Mouse (Mus musculus) thymus, postnatal 0 days (tissue): ENCODE measurements around the gene Tbc1d13. TPM values are rescaled to one million over a fixed set of nuclear protein-coding genes. Genes with fewer than 3 reads are reported as not detected.
"Not testable (repeated sequence)": the region's sequence is repeated elsewhere in the genome, so short reads cannot be mapped to it uniquely, and the experiment has no call there.

Experiments used
- DNase-seq: peaks from one replicate; pipeline ENCODE4 v3.0.0-alpha.2; 2015; ENCODE audit warnings: low spot score
- polyA plus RNA-seq: library from polyadenylated mRNA; unstranded; fragments of >200 nt; fragmentation: Nextera tagmentation; extraction: Ambion mirVana; gene quantifications from 2 replicates; pipeline ENCODE4 v1.2.1, GENCODE M21; 2015

Gene Tbc1d13
- polyA plus RNA-seq, 1 experiment from 2014 or later = 5.7 TPM

GRCm38 (mm10) chr2:30177700-30178675, 44.4 kb downstream of the Tbc1d13 start, which contains the start of gene Spout1:
Spout1 (minus strand) TSS chr2:30178459.
- peak; percentile 95 for DNase-seq

GRCm38 (mm10) chr2:30178711-30179110, 45.2 kb downstream of the Tbc1d13 start:
- DNase-seq = not testable (repeated sequence)

- DNase-seq = no peak
Observed at GRCm38 (mm10) chr2:30182424-30182823, 48.9 kb downstream of the Tbc1d13 start.

DNA sequence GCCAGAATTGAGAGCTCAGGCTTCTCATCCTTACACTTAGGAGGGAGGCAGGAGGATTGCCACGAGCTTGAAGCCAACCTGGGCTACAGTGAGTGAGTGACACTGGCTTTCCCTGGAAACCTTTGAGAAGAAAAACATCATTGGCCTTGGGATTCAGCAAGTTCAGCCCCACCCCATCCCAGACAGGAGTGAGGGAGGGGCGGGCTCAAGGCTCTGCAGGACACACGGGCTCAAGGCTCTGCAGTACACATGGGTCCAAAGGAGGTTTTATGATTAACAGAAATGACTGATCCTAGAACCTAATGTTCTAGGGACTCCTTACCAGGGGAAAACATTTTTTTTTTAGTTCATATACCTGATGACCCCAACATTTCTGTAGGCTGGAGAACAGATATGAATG, 50.2 kb downstream of the Tbc1d13 start:
- DNase-seq = no peak

DNA sequence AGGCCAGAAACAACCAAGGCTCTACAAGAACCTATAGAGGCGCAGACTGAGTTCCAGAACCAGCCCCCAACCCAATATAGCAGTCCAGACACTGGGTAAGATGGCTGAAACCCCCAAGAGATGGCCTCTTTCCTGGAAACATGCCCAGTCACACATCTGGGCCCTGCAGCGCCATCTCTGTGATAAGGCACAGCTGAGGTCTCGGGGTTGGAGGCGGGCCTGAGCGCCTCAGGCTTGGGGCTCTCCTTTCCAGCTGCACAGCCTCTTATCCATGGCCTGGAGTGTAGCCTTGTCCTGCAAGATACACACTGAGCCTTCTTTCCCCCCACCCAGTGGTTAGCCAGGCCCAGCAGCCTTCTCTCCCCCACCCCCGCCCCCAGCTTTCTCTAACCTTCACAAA, 51.7 kb downstream of the Tbc1d13 start:
- DNase-seq = no peak

GRCm38 (mm10) chr2:30185681-30186080, 52.1 kb downstream of the Tbc1d13 start:
- no peak for DNase-seq

GRCm38 (mm10) chr2:30191790-30192580, 58.4 kb downstream of the Tbc1d13 start:
- no peak for DNase-seq

DNA sequence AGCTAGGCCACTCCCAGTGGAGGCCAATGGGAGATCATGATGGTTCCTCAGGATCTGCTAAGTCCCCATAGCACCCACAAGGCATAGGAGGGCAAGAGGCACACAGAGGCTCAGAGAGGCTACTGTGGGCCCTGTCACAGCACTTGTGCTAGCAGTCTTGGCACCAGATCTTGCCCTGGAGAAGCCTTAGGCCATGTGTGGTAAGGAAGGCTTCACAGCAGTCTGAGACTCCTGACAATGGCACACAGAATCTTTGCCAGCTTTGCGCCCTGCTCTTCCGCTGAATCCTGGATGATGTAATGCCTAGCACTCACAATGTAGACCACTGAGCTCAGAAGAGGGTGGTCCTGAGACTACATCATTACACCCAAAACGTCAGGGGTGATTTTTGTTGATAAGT, 61.1 kb downstream of the Tbc1d13 start:
- DNase-seq = no peak

GRCm38 (mm10) chr2:30198021-30198420, 64.5 kb downstream of the Tbc1d13 start:
- no peak for DNase-seq

DNA sequence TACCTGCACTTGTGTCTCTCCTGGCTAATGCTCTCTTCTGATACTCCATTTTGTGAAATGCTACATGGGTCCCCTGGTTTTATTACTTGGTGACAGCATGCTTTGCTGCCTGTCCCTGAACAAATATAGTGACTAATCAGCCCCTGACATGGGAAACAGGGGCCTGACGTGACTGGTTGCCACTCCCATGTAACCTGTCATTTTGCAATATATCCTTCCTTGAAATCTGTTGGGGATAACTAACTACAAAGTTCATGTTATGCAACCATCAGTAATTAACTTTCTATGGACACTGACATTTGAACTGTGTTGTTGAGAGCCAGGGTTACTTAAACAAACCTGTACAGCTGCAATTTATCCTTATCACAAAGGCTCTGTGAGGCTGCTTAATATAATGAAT, 66.4 kb downstream of the Tbc1d13 start:
- no peak for DNase-seq

DNA sequence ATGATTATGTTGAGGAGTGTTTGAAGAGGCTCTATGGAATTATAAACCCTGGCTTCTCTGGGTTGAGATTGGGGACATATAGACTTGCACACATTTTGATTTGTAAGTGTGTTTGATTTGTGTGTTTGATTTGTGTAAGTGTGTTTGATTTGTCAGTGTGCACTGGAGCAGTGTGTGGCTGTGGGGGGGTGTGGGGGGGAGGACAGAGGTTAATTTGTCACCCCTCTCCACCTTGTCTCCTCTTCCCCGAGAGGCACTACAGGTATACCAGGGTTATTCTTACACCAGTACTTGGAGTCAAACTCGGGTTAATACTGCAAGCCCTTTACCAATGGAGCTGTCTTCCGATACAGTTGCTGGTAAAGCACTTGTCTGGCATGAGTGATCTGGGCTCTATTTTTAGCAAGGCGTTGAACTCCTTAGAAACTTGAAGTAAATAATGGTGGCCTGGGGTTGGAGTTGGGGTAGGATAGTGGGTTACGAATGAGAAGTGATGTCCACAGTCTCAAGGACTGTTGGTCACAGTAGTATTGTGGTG, 66.9 kb downstream of the Tbc1d13 start:
- DNase-seq = no peak

Other genes with a start within 250 kb of the Tbc1d13 start
- 47.9 and 56.2 TPM in 2 replicates for gene Odf2, start 244.5 kb upstream of the Tbc1d13 start, polyA plus RNA-seq
- 47.6 and 55.3 TPM in 2 replicates for gene Gle1, start 198.3 kb upstream of the Tbc1d13 start, polyA plus RNA-seq
- 47.5 and 53.2 TPM in 2 replicates for gene Sptan1, start 168.2 kb upstream of the Tbc1d13 start, polyA plus RNA-seq
- gene Wdr34, start 84.9 kb upstream of the Tbc1d13 start, polyA plus RNA-seq = 13.6 and 15.4 TPM in 2 replicates
- gene Set, start 76.4 kb upstream of the Tbc1d13 start, polyA plus RNA-seq = 418 and 429 TPM in 2 replicates
- 3.5 and 3.7 TPM in 2 replicates for gene Pkn3, start 56.1 kb upstream of the Tbc1d13 start, polyA plus RNA-seq
- 28.8 and 29.5 TPM in 2 replicates for gene Zdhhc12, start 40.1 kb upstream of the Tbc1d13 start, polyA plus RNA-seq
- gene Zer1, start 9.2 kb upstream of the Tbc1d13 start, polyA plus RNA-seq = 5.6 and 9.6 TPM in 2 replicates
- gene Endog, start 37.7 kb downstream of the Tbc1d13 start, polyA plus RNA-seq = 22.6 and 23.5 TPM in 2 replicates
- gene Spout1, start 44.7 kb downstream of the Tbc1d13 start, polyA plus RNA-seq = 44.8 and 46.0 TPM in 2 replicates
- 14.5 and 15.5 TPM in 2 replicates for gene Kyat1, start 72.1 kb downstream of the Tbc1d13 start, polyA plus RNA-seq
- 21.4 and 22.6 TPM in 2 replicates for gene Lrrc8a, start 104.0 kb downstream of the Tbc1d13 start, polyA plus RNA-seq
- 0.04 and 0.08 TPM in 2 replicates for gene Gm28035, start 106.8 kb downstream of the Tbc1d13 start, polyA plus RNA-seq
- gene Phyhd1, start 132.5 kb downstream of the Tbc1d13 start, polyA plus RNA-seq = 2.8 and 3.0 TPM in 2 replicates
- gene Gm28038, start 147.3 kb downstream of the Tbc1d13 start, polyA plus RNA-seq = not detected in 2 replicates
- 15.8 and 18.6 TPM in 2 replicates for gene Dolk, start 152.6 kb downstream of the Tbc1d13 start, polyA plus RNA-seq
- gene Nup188, start 152.7 kb downstream of the Tbc1d13 start, polyA plus RNA-seq = 21.3 and 22.3 TPM in 2 replicates
- gene Sh3glb2, start 225.6 kb downstream of the Tbc1d13 start, polyA plus RNA-seq = 66.9 and 77.5 TPM in 2 replicates
- 7.6 and 10.6 TPM in 2 replicates for gene Miga2, start 230.5 kb downstream of the Tbc1d13 start, polyA plus RNA-seq